Mouse (Mus musculus) bone marrow, adult 2 months (tissue): ENCODE measurements around the gene Entpd4b. TPM values are rescaled to one million over a fixed set of nuclear protein-coding genes. Genes with fewer than 3 reads are reported as not detected.

Experiments
- polyA plus RNA-seq: library from polyadenylated mRNA; stranded (reverse); fragments of >200 nt; gene quantifications from 2 replicates; pipeline ENCODE4 v1.2.4, GENCODE M21; 2011; ENCODE audit warnings: low replicate concordance; ENCODE audit not compliant: missing spikeins, insufficient read depth, insufficient read length

Entpd4b gene
- polyA plus RNA-seq, 1 experiment = 5.2 TPM

Other genes starting within 250 kb of the Entpd4b start
- gene Gm16867, start 52.1 kb upstream of the Entpd4b start, polyA plus RNA-seq = not detected in 2 replicates
- not detected in 2 replicates for gene Gm27179, start 42.9 kb upstream of the Entpd4b start, polyA plus RNA-seq